Mouse (Mus musculus) megakaryocyte-erythroid progenitor cell, adult 5-6 weeks (primary cell): ENCODE measurements around the gene Slc27a4. TPM values are rescaled to one million over a fixed set of nuclear protein-coding genes. Genes with fewer than 3 reads are reported as not detected.

Experiments
- ATAC-seq: replicated peaks from 2 replicates; pipeline ENCODE4 v1.8.0; 2016; ENCODE audit warnings: mild to moderate bottlenecking, inconsistent platforms; ENCODE audit not compliant: severe bottlenecking, poor library complexity, low FRiP score, low TSS enrichment
- total RNA-seq, 2 experiments: library from RNA; stranded (forward) in 1 of 2; stranded (reverse) in 1 of 2; fragments of 200-1000, 215-1000 nt in 1 of 2; fragments of >200 nt in 1 of 2; fragmentation: Nextera tagmentation in 1 of 2; gene quantifications; 2 replicates each; pipeline ENCODE4 v1.2.3; 2014 to 2017

Gene Slc27a4
- total RNA-seq, 2 experiments from 2014 or later: 2.1 to 3.6 TPM

DNA sequence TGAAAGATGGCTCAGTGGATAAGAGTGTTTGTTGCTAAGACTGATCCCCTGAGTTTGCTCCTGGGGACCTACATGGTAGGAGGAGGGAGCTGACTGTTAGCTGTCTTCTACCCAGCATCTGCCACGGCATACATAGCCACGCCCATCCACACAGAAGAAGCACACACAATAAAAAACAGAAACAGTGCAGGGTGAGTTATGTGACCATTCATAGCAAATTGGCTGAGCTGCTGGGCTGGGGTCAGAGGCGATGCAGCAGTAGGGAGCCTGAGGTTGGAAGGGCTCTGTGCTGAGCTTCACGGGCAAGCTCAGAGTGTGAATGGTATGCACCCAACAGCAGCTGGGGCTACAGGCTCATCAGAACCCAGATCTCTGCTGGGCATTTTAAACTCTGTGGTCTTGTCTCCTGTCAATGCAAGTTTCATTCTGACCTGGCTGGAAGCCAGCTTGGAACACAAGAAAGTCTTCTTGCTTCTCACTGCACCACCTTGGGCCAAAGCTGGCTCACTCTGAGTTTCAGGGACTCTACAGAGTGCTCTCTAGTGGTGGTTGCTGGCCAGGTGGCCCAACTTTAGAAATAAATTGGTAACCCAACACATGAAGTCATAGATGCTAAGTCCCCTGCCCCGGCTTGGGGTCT is 47.5 kb downstream of the Slc27a4 start:
- ATAC-seq: 0 out of 2 replicates have a peak, but pooled peaks have one; percentile 16

DNA sequence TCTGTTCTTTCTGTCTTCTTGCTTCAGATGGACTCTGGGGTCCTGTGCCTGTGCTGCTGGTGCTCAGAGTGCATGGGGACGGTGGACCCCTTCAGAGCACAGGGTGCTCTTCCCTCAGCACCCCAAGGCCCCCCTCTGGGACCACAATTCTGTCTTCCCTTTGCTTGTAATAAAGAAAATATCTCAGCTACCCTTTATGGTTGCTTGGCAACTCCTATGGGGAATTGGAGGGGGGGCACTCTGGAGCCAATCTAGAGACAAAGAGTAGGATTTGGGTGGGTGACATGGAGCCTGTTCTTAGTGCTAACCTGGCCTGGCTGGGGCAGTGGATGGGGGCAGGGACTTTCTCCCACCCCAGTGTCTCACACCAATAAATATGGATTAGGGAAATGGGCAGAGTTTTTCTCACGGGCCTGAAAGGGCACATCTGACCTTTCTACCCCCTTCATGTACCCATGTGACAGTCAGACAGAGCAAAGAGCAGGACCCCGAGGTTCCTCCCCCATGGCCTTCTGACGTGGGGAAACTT is 50.6 kb downstream of the Slc27a4 start:
- ATAC-seq: no peak

DNA sequence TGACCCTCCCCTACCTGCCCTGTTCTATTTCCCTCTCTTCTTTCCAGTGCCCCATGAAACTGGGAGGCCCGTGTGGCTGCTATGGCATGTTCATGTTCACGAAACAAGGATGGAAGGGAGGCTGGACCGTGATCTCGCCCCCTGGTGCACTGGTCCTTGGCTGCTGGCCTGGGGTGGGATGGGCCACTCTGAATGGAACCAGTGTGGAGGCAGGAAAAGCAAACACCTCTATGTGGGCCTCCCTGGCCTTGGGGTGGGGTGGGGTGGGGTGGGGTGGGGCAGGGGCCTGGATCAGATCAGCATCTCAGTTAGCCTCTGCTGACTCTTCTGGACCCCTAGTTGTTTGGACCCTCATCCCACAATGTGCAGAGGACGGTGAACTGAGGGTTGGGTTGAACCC is 51.3 kb downstream of the Slc27a4 start:
- no peak for ATAC-seq

DNA sequence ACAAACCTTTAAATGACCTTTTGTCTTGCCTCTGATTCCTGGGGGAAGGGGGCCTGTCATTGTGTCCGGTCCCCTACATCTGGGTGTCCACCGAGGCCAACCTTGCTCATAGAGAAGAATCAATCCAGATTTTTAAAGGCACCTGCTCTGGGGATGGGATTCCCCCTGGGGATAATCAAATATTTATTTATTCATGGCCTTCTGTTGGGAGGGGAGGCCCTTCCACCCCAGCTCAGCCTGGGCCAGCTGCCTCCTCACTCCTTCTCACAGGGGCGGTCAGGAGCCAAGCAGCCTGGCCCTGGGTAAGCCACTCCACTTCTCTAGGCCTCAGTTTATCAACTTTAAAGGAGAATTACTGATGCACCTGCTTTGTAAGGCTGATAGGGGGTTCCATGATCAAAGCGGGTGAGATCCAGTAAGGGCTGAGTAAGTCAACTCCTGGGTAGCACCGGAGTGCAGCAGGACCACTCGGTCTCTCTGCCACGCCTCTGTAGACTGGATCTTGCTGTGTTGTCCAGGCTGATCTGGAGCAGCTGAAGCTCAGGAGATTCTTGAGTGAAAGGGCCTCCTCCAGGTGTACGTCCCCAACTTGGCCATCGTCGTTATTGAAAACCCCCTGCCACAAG is 53.3 kb downstream of the Slc27a4 start:
- ATAC-seq: no peak

DNA sequence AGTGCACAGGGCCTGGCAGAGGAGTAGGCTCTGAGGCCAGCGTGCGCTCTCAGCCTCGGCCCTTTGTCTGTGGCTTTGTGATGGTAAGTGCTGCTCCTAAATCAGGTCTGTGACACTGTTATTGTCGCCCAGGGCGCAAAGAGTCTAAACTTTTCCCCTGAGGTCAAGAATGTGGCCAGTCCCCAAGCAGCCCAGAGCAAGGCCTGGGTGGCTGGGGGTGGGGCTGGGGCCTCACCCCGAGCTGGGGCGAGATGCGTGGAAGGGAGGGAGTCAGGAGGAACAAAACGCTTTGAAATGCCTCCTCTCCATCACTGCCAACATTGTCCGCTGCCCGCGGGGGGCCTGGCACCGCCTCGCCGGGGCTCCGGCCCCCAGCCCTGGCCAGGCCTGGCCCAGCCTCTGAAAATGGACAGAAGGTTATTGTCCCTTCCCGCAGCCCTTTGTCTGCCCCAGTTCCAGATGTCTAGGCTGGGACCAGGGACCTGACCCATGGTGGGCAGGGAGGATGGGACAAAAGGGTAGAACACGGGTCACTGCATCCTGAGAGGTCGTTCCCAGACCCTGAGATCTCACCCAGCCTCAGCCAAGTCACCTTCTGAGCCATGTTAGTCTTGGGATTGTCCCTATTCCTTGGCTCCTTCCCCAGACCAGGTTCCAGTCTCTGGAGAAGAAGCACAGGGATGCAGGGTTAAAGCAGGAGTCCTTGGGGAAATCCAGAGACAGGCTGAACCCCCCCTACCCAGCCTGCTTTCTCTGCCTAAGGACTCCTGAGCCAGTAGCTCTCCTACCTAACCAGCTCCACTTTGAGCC is 54.2 kb downstream of the Slc27a4 start:
- ATAC-seq: no peak

DNA sequence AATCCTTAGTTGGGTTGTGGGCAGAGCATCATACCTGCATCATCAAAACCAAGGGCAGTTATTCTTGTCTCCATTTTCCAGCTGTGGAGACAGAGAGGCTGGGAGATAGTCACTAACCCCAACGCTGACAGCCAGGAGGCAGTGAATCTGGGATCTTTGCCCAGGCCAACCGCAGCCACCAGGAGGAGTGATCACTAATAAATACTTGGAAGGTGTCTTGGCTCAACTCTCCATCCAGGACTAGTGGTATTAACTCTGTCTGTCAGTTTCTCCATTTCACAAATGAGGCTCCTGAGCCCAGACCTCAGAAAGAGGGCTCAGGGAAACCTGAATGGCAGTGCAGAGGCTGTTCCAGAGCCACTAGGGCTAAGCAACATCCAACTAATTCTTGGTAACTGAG is 54.9 kb downstream of the Slc27a4 start:
- 0 out of 2 replicates have a peak, but pooled peaks have one; percentile 10 for ATAC-seq

DNA sequence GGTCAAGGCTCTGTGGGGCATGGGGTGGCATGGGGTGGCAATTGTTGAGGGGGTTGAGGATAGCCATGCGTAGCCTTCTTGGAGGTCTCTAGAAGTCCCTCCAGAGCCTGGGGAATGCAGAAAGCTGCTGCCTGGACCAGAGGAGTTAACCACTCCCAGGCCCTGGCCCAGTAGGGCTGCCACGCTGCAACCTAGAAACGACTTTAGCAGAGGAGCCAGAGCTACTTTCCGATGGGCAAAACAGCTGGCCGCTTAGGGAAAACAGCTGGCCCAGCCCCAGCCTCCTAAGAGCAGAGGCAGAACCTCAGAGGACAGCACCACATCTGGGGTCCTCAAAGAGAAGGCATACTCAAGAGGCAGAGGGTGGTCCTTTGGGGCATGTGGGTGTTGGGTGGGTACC is 55.5 kb downstream of the Slc27a4 start:
- ATAC-seq: no peak

DNA sequence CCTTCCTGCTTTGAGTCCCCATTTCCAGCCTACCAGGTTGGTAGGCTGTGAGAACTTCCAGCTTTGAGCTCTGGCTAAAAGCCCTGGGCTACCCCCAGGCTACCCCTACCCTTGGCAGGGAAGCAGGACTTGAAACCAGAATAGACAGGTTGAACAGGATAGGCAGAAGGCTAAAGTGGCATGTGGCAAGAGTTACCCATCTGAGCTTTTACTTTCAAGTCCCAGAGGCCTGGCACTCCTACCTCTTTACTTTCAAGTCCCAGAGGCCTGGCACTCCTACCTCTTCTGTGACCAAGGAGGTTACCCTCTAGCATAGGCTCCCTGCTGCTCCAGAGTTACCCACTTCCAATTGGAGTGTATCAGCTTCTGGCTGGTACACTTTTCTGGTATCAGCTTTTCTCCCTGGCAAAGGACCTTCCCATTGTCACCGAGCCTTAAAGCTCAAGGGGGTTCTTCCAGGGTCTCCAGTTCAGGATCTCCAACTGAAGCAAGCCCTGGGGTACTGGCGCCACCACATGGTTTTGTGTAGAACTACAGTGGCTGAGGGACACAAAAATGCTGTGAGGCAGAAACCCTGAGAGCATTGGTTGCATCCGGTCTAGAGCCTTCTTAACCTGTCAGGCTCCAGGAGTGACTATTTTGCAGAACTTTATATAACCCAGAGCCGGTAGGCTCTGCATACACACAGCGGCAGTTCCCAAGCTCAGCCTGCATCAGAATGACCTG is 56.5 kb downstream of the Slc27a4 start:
- 0 out of 2 replicates have a peak, but pooled peaks have one; percentile 34 for ATAC-seq

DNA sequence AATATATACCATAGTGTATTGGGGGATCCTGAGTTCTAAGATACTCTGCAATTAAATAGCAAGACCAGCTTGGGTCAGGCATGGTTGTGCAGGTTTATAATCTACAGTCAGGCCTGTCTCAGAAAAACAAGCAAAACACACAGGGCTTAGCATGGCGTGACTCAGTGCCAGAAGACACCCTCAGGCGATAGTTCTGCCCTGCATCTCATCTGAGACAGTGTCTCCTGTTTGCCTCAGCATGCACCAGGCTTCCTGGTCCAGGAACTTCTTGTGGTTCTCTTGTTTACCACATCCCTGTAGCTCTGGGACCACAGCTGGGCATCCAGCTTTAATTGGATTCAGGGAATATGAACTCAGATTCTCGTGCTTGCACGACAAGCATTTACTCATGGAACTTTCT is 62.7 kb downstream of the Slc27a4 start:
- ATAC-seq: no peak

Other genes starting within 250 kb of the Slc27a4 start
- 52.4 and 58.0 TPM in 2 replicates for gene Rapgef1, start 182.9 kb upstream of the Slc27a4 start, total RNA-seq (2014; fragmentation: Nextera tagmentation)
- gene Rapgef1, start 182.9 kb upstream of the Slc27a4 start, total RNA-seq (2017): 30.6 and 41.4 TPM in 2 replicates
- gene Gm13420, start 50.9 kb upstream of the Slc27a4 start, total RNA-seq (2014; fragmentation: Nextera tagmentation): not detected in 2 replicates
- not detected in 2 replicates for gene Gm13420, start 50.9 kb upstream of the Slc27a4 start, total RNA-seq (2017)
- gene Gm13547, start 43.3 kb upstream of the Slc27a4 start, total RNA-seq (2014; fragmentation: Nextera tagmentation): 3.6 TPM in 1 of 2 replicates, not detected in the other
- gene Gm13547, start 43.3 kb upstream of the Slc27a4 start, total RNA-seq (2017): not detected in 2 replicates
- gene Coq4, start 15.1 kb upstream of the Slc27a4 start, total RNA-seq (2014; fragmentation: Nextera tagmentation): 13.6 and 20.9 TPM in 2 replicates
- 4.2 and 7.2 TPM in 2 replicates for gene Coq4, start 15.1 kb upstream of the Slc27a4 start, total RNA-seq (2017)
- gene Trub2, start 14.1 kb upstream of the Slc27a4 start, total RNA-seq (2014; fragmentation: Nextera tagmentation): 36.2 and 44.9 TPM in 2 replicates
- gene Trub2, start 14.1 kb upstream of the Slc27a4 start, total RNA-seq (2017): 28.5 and 65.2 TPM in 2 replicates
- gene Urm1, start 17.4 kb downstream of the Slc27a4 start, total RNA-seq (2014; fragmentation: Nextera tagmentation): 14.4 and 32.5 TPM in 2 replicates
- gene Urm1, start 17.4 kb downstream of the Slc27a4 start, total RNA-seq (2017): 15.8 and 24.9 TPM in 2 replicates
- 46.4 and 54.8 TPM in 2 replicates for gene Cercam, start 66.5 kb downstream of the Slc27a4 start, total RNA-seq (2014; fragmentation: Nextera tagmentation)
- gene Cercam, start 66.5 kb downstream of the Slc27a4 start, total RNA-seq (2017): 13.8 and 22.0 TPM in 2 replicates
- 78.3 and 82.5 TPM in 2 replicates for gene Odf2, start 86.6 kb downstream of the Slc27a4 start, total RNA-seq (2014; fragmentation: Nextera tagmentation)
- gene Odf2, start 86.6 kb downstream of the Slc27a4 start, total RNA-seq (2017): 70.1 and 83.6 TPM in 2 replicates
- gene Gle1, start 132.8 kb downstream of the Slc27a4 start, total RNA-seq (2014; fragmentation: Nextera tagmentation): 39.1 and 52.0 TPM in 2 replicates
- gene Gle1, start 132.8 kb downstream of the Slc27a4 start, total RNA-seq (2017): 64.5 and 72.1 TPM in 2 replicates
- gene Sptan1, start 162.9 kb downstream of the Slc27a4 start, total RNA-seq (2014; fragmentation: Nextera tagmentation): 5.2 and 8.1 TPM in 2 replicates
- gene Sptan1, start 162.9 kb downstream of the Slc27a4 start, total RNA-seq (2017): 9.7 and 19.7 TPM in 2 replicates
- gene Wdr34, start 246.2 kb downstream of the Slc27a4 start, total RNA-seq (2014; fragmentation: Nextera tagmentation): 18.8 and 31.6 TPM in 2 replicates
- gene Wdr34, start 246.2 kb downstream of the Slc27a4 start, total RNA-seq (2017): 8.5 and 14.7 TPM in 2 replicates